Mouse (Mus musculus): ENCODE results near the gene Myom1.

Myom1 gene

GRCm38 (mm10) chr17:71102571-71103551, 100.4 kb downstream of the Myom1 start:
- DNase-seq (ENCODE audit: low spot score): peak; percentile 62

DNA sequence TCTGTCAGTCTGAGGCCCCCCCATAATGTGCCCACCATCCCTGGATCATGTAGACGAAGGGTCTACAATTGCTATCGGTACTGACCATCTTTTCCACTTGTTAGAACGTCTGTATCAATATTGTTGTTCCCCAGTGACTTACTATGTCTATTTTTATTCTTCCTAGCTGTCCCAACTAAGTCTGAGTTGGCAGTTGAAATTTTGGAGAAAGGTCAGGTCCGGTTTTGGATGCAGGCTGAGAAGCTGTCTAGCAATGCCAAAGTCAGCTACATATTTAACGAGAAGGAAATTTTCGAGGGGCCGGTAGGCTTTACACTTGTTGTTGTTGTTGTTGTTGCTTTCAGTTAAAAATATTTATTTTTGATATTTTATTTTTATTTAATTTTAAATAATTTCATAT, 102.9 kb downstream of the Myom1 start:
- DNase-seq (ENCODE audit: low spot score): no peak

DNA sequence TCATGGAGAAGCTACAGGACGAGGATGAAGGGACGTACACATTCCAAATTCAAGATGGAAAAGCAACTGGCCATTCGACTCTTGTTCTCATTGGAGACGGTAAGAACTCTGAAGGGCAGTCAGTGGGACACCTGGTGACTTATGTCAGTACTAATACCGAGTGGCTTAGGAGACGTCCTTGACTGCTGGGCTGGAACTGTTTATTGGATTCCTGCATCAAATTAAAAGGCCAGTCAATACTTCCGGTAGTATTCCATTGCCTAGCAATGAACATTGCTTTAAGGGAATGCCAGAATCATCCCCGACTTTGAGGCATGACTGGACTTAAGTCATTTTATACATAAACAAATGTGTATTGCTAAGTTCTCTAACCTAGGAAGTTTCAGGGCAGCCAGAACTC, 103.8 kb downstream of the Myom1 start:
- no peak for DNase-seq (ENCODE audit: low spot score)

- no peak for DNase-seq (ENCODE audit: low spot score)
Measured at GRCm38 (mm10) chr17:71110753-71111265, 108.4 kb downstream of the Myom1 start.

- DNase-seq (ENCODE audit: low spot score): no peak
Measured at GRCm38 (mm10) chr17:71112689-71113088, 110.3 kb downstream of the Myom1 start.

GRCm38 (mm10) chr17:71114282-71114681, 111.8 kb downstream of the Myom1 start:
- DNase-seq (ENCODE audit: low spot score): no peak

DNA sequence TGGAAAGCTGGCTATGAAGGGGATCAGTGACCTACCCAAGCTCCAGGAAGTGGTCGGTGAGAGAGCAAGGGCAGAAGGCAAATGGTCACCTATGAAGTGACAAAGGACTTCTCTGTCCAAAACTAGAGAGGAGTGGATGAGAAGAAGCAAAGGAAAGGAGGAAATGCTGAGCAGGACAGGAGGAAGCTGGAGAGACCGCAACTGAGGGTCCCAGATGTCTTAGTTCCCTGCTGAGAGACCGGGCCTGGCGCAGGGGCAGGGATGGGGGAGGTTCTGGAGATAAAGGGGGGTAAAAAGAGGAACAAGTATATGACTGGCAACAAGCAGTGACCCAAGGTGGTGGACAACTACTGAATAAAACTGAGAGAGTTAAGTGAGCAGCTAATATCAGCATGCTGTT, 115.5 kb downstream of the Myom1 start:
- no peak for DNase-seq (ENCODE audit: low spot score)

GRCm38 (mm10) chr17:71118607-71119006, 116.2 kb downstream of the Myom1 start:
- DNase-seq (ENCODE audit: low spot score): no peak

- no peak for DNase-seq (ENCODE audit: low spot score)
Measured at GRCm38 (mm10) chr17:71120626-71121025, 118.2 kb downstream of the Myom1 start.

DNA sequence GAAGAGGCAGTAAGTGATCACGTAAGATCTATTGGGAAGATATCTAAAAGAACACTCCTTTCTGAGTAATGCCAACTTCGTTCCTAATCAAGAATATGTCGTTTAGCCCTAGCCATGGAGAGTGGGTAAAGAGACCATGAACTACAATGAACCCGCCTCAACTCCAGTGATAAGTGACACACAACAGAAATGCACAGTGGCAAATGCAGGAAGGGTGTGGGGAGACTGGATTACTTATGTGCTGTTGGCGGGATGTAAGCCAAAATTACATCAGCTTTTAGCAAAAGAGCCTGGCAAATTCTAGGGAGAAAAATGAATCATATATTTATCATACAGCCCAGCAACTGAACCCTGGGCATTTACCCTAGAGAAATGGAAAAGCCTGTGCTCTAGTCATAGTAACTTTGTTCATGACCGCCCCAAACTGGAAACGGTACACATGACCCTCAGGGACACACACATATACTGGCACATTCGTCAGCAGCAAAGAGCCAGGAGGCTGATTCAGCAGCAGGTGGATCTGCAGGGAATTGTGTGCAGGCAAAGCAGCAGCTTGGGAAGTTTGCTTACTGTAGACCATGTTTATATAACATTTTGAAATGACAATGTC, 121.7 kb downstream of the Myom1 start:
- peak; percentile 14 for DNase-seq (ENCODE audit: low spot score)

DNA sequence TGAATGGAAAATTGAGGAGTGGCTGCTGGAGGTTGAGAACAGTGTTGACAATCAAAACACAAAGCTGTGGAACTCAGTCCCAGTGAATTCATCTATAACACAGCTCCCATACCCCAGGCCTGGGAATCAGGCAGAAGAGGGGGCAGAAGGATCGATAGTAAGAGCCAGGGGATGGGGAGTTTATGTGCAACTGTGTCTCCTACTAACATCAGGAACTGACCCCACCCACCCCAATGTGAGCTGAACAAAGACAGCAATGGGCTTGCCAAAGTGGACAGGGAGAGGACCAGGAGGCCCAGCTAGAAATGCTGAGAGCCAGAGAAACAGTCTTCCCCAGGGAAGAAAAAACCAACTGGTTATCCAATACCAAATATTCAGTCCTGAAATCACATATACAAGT, 122.2 kb downstream of the Myom1 start:
- DNase-seq (ENCODE audit: low spot score): no peak

- DNase-seq (ENCODE audit: low spot score): no peak
Measured at GRCm38 (mm10) chr17:71125519-71125918, 123.1 kb downstream of the Myom1 start.

GRCm38 (mm10) chr17:71126001-71126400, 123.6 kb downstream of the Myom1 start:
- no peak for DNase-seq (ENCODE audit: low spot score)

GRCm38 (mm10) chr17:71127464-71128110, 125.2 kb downstream of the Myom1 start:
- no peak for DNase-seq (ENCODE audit: low spot score)

GRCm38 (mm10) chr17:71129489-71130261, 127.2 kb downstream of the Myom1 start:
- DNase-seq (ENCODE audit: low spot score): no peak

- DNase-seq (ENCODE audit: low spot score): no peak
Measured at GRCm38 (mm10) chr17:71132221-71132620, 129.8 kb downstream of the Myom1 start.

DNA sequence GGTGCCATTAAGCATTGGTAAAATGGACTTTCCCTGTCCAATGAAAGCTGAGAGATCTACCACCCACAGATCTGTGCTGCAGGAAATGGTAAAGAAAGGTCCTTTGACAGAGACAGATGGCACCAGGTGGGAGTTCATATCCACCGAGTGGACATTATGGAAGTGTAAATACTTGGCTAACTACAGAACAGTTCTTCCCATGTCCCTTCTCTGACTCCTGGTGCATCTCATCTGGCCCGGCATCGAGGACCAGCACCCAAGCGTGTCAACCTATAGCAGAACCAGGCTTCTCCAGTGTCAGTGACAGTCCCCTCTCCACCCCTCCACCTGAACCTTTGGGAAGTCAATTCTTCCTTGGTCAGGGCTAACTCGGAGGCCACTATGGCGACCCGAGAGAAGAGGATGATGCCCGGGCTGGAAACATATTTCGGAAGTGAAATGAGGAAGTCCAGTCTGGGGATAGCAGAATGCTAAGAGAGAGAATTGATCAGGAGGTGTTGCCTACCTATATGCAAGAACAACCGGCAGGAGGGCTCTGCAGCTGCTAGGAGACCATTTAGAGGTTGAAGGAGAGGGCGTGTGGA, 130.5 kb downstream of the Myom1 start:
- DNase-seq (ENCODE audit: low spot score): no peak

DNA sequence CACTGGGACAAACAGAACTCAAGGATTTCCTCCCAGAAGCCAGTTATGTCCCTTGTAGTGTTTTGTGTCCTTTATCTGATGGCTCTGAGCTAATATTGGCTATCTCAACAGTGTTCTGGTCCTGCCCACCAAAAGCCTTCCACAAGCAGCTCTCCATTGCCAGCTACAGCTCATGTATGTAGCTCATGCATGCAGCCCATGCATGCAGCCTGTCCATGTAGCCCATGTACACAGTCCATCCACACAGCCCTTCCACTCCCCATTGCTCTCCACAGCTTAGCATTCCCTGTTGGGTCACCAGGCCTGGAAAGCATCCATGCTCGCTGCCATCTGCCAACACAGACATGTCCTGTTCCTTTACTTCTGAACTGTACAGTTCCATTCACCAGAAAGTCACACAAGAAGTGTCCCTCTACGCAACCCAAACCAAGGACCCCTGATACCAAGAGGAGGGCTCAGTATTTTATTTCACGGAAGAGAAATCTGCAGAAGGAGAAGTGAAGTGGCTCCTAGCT, 132.1 kb downstream of the Myom1 start:
- no peak for DNase-seq (ENCODE audit: low spot score)

DNA sequence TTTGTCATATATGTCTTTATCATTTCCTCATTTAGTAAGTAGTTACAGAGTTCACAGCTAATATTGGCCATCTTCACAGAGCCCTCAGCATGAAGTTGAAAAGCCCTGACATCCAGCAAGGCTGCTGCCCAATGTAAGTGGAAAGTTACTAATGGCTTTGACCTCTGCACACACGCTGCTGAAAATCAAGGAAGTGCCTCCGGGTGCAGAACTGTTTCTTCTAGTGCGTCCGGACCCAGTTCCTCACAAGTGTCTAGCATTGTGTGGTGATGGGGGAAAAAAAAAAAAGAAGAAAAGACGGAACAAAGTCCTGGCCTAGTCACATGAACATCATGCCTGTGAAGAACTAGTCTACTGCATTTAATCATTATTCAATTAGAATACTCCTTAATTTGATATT, 132.7 kb downstream of the Myom1 start:
- DNase-seq (ENCODE audit: low spot score): no peak

DNA sequence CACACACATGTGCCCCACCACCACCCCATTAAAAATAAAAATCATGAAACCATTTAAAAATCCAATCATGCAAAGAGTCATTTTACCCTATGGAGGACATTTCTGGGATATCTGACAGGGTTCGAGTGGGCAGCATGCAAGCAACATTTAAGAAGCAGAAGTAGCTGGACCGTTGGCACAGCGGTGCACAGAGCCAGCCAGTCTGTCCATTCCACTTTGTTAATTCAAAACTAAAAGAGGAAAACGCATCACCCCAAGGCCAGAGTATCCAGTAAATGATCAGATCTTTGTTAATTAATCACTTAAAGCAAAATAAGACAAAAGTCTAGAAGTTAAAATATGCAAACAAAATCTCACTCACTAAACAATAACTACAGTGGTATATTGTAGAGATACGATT, 133.4 kb downstream of the Myom1 start:
- no peak for DNase-seq (ENCODE audit: low spot score)

All from MN1 (cell line).